Mouse (Mus musculus): ENCODE measurements around the gene Gm21969. TPM values are rescaled to one million over a fixed set of nuclear protein-coding genes. Genes with fewer than 3 reads are reported as not detected.
A peak's percentile ranks its signal among the peaks of the same experiment; 100 is the strongest.

Gm21969 gene
- polyA plus RNA-seq, 1 experiment from 2014 or later = not detected

DNA sequence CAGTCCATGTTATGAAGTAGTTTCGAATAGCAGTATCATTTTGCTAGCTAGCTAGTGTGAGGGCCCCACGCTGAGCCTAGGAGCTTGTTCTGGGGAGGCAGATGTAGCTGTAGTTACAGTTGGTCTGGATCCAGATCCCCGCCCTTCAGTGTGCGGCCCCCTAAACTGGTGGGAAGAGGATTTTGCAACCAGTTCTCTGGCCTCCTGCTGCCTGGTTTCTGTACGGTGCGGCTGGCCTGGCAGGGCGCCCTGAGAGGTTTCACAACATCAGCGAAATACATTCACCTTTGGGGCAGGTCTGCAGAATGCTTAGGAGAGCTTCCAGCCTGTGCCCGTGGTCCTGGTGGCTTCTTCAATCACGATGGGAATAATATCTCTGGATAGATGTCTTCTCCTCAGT lies 21.7 kb downstream of the Gm21969 start:
- Histone ChIP-seq H3K4me2 (replicated peaks) (peak overlapping the region; percentile 91), H3K27ac (replicated peaks) (no peak overlapping the region), H3K9ac (replicated peaks) (peak overlapping the region; percentile 81; the same call in 1 of the 2 replicates), H3K36me3 (no peaks in the 10 kb centered on the region), H3K9me3 (no peaks in the 10 kb centered on the region), H3K27me3 (no peaks in the 10 kb centered on the region), H3K4me3 (no peak overlapping the region), H3K4me1 (peaks cover 27% of the 10 kb centered on the region)
- WGBS = 72% methylated on average over 10 of the region's 10 CpGs
- ATAC-seq (replicated peaks) = no peak

GRCm38 (mm10) chr4:139627361-139627760 lies 24.4 kb downstream of the Gm21969 start:
- no peak overlapping the region for H3K27ac ChIP-seq (replicated peaks)

GRCm38 (mm10) chr4:139630171-139630570 lies 27.2 kb downstream of the Gm21969 start:
- no peak for ATAC-seq (replicated peaks)
- WGBS = 77% methylated on average over 10 of the region's 10 CpGs

More at GRCm38 (mm10) chr4:139627361-139627760, 24.4 kb downstream of the Gm21969 start:
- 96% methylated on average over 11 of the region's 11 CpGs for WGBS
- peaks cover 18% of the 10 kb centered on the region for H3K4me1 ChIP-seq
- no peaks in the 10 kb centered on the region for H3K27me3 ChIP-seq
- no peak overlapping the region for H3K4me3 ChIP-seq
- H3K9me3 ChIP-seq = no peaks in the 10 kb centered on the region
- H3K4me2 ChIP-seq (replicated peaks) = no peak overlapping the region
- H3K9ac ChIP-seq (replicated peaks) = no peak overlapping the region
- ATAC-seq (replicated peaks) = no peak
- H3K36me3 ChIP-seq = no peaks in the 10 kb centered on the region

GRCm38 (mm10) chr4:139631141-139631540 lies 28.2 kb downstream of the Gm21969 start:
- H3K4me3 ChIP-seq = no peak overlapping the region
- WGBS = 68% methylated on average over 5 of the region's 5 CpGs
- H3K36me3 ChIP-seq = no peaks in the 10 kb centered on the region
- no peak overlapping the region for H3K27ac ChIP-seq (replicated peaks)
- H3K27me3 ChIP-seq = no peaks in the 10 kb centered on the region
- no peak overlapping the region for H3K4me2 ChIP-seq (replicated peaks)
- H3K4me1 ChIP-seq = no peaks in the 10 kb centered on the region
- H3K9ac ChIP-seq (replicated peaks) = no peak overlapping the region
- H3K9me3 ChIP-seq = no peaks in the 10 kb centered on the region
- ATAC-seq (replicated peaks) = no peak

More at GRCm38 (mm10) chr4:139630171-139630570, 27.2 kb downstream of the Gm21969 start:
- no peaks in the 10 kb centered on the region for H3K9me3 ChIP-seq
- H3K9ac ChIP-seq (replicated peaks) = no peak overlapping the region
- no peaks in the 10 kb centered on the region for H3K36me3 ChIP-seq
- H3K27ac ChIP-seq (replicated peaks) = no peak overlapping the region
- H3K4me3 ChIP-seq = no peak overlapping the region
- H3K4me1 ChIP-seq = no peaks in the 10 kb centered on the region
- H3K27me3 ChIP-seq = no peaks in the 10 kb centered on the region
- H3K4me2 ChIP-seq (replicated peaks) = no peak overlapping the region

GRCm38 (mm10) chr4:139631569-139632253 lies 28.7 kb downstream of the Gm21969 start:
- H3K4me2 ChIP-seq (replicated peaks) = no peak overlapping the region
- H3K36me3 ChIP-seq = no peaks in the 10 kb centered on the region
- no peak overlapping the region for H3K9ac ChIP-seq (replicated peaks)
- no peak for ATAC-seq (replicated peaks)
- no peaks in the 10 kb centered on the region for H3K27me3 ChIP-seq
- WGBS = 84% methylated on average over 7 of the region's 7 CpGs
- no peaks in the 10 kb centered on the region for H3K4me1 ChIP-seq
- no peak overlapping the region for H3K4me3 ChIP-seq
- H3K9me3 ChIP-seq = no peaks in the 10 kb centered on the region
- H3K27ac ChIP-seq (replicated peaks) = no peak overlapping the region

- Histone ChIP-seq H3K4me1 (no peaks in the 10 kb centered on the region), H3K36me3 (no peaks in the 10 kb centered on the region), H3K27me3 (no peaks in the 10 kb centered on the region), H3K4me3 (no peak overlapping the region), H3K9ac (replicated peaks) (no peak overlapping the region), H3K27ac (replicated peaks) (no peak overlapping the region), H3K4me2 (replicated peaks) (no peak overlapping the region), H3K9me3 (no peaks in the 10 kb centered on the region)
- WGBS = 84% methylated on average over 10 of the region's 10 CpGs
- no peak for ATAC-seq (replicated peaks)
These were observed 29.2 kb downstream of the Gm21969 start for GRCm38 (mm10) chr4:139632254-139632580.

DNA sequence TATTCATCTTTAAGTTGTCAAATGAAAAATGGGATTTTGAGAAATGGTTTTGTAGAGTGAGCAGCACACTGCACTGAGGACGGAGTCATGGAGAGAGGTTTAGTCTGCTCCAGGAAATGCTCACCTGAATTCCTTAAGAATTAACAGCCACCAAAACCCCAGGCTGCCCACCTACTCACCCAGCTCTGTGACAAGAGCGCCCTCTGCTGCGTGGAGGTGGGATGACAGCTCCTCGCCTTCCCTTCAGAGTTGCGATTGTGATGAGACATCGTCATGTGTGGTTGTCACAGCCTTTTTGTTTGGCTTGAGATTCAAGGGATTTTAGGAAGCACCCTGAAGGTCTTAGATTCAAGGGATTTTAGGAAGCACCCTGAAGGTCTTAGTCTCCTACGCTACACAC lies 33.4 kb downstream of the Gm21969 start:
- ATAC-seq (replicated peaks) = no peak

DNA sequence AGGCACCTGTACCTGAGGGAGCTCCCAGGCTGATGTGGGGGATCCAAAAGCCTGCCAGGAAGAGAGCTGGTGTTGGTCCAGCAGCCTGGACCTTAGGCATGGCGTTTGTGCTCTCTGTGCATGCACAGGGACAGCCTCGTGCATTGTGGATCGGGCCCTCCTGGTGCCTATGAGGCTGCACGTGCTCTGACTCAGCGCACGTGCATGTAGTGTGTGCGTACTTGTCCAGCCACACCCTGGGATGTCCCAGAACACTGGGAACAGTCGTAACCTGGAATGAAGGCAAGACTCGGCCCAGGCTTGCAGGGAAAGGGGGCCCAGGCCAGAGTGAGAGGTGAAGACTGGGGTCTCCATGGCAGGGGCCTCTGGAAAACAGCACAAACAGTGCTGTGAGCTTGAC lies 34.9 kb downstream of the Gm21969 start:
- Histone ChIP-seq H3K4me1 (peaks cover 7% of the 10 kb centered on the region), H3K4me3 (no peak overlapping the region), H3K27ac (replicated peaks) (no peak overlapping the region), H3K27me3 (peaks cover 5% of the 10 kb centered on the region; the same call in 1 of the 2 replicates), H3K36me3 (no peaks in the 10 kb centered on the region), H3K9me3 (no peaks in the 10 kb centered on the region), H3K9ac (replicated peaks) (no peak overlapping the region), H3K4me2 (replicated peaks) (no peak overlapping the region)
- 88% methylated on average over 9 of the region's 9 CpGs for WGBS
- ATAC-seq (replicated peaks) = no peak

More for the DNA sequence above, 33.4 kb downstream of the Gm21969 start:
- no peaks in the 10 kb centered on the region for H3K9me3 ChIP-seq
- H3K4me1 ChIP-seq = no peaks in the 10 kb centered on the region
- H3K4me2 ChIP-seq (replicated peaks) = no peak overlapping the region
- H3K9ac ChIP-seq (replicated peaks) = no peak overlapping the region
- H3K4me3 ChIP-seq = no peak overlapping the region
- 25% methylated on average over 7 of the region's 7 CpGs for WGBS
- H3K36me3 ChIP-seq = no peaks in the 10 kb centered on the region
- peaks cover 2% of the 10 kb centered on the region; the same call in 1 of the 2 replicates for H3K27me3 ChIP-seq
- no peak overlapping the region for H3K27ac ChIP-seq (replicated peaks)

DNA sequence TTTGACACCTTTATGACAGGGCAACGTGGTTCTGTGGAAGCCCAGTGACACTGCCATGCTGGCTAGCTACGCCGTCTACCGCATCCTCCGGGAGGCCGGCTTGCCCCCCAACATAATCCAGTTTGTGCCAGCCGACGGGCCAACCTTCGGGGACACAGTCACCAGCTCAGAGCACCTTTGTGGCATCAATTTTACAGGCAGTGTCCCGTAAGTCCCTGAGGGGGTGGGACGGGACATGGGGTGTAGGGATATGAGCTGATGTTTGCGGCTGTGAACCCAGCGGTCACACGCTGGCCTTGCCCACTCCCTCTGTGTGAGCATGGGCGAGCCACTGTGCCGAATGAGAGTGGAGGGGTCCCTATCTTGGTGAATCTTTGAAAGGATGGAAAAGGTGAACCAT lies 35.4 kb downstream of the Gm21969 start:
- Histone ChIP-seq H3K9ac (replicated peaks) (no peak overlapping the region), H3K27me3 (peaks cover 5% of the 10 kb centered on the region; the same call in 1 of the 2 replicates), H3K9me3 (no peaks in the 10 kb centered on the region), H3K4me1 (peaks cover 7% of the 10 kb centered on the region), H3K36me3 (no peaks in the 10 kb centered on the region), H3K27ac (replicated peaks) (no peak overlapping the region), H3K4me3 (no peak overlapping the region), H3K4me2 (replicated peaks) (no peak overlapping the region)
- ATAC-seq (replicated peaks) = no peak
- 94% methylated on average over 16 of the region's 16 CpGs for WGBS

DNA sequence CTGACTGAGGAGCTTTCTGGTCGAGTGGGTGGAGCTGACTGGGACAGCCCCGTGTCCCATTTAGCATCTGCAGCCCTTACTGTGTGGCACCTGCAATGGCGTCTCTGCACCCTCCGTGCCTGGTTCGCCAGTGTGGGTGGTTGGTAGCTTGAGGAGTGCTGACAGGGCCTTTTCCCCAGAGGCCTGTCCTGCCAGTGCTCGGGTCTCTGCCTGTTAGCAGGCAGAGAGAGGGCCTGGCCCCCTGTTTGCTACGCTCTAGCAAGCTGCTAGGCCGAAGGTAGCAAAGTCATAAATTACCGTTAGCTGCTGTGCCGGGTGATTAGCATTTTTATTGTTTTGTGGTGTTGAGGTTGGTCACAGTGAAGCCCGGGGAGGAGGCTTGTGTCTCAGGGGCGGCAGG lies 36.8 kb downstream of the Gm21969 start:
- no peak overlapping the region for H3K27ac ChIP-seq (replicated peaks)
- H3K4me2 ChIP-seq (replicated peaks) = no peak overlapping the region
- ATAC-seq (replicated peaks) = no peak
- WGBS = 34% methylated on average over 12 of the region's 12 CpGs
- H3K4me1 ChIP-seq = peaks cover 7% of the 10 kb centered on the region
- H3K36me3 ChIP-seq = peaks cover 2% of the 10 kb centered on the region; the same call in 1 of the 2 replicates
- no peaks in the 10 kb centered on the region for H3K9me3 ChIP-seq
- peaks cover 5% of the 10 kb centered on the region; the same call in 1 of the 2 replicates for H3K27me3 ChIP-seq
- H3K4me3 ChIP-seq = no peak overlapping the region
- no peak overlapping the region for H3K9ac ChIP-seq (replicated peaks)

DNA sequence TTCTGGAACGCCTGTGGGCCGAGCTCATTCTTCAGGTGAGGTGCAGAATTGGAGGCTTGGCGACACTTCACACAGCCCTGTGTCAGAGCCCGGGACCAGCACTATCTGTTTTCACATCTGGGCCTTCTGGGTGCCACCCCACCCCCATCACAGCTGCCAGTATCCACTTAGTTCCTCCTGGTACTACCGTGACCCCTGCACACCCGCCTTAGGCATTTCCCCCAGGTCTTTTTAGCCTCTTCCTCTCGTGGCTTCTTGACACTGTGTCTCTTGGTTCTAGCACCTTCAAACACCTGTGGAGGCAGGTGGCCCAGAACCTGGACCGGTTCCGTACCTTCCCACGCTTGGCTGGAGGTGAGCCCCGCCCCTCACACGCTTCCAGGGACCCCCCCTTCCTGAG lies 37.3 kb downstream of the Gm21969 start:
- H3K27ac ChIP-seq (replicated peaks) = no peak overlapping the region

GRCm38 (mm10) chr4:139640775-139641174 lies 37.8 kb downstream of the Gm21969 start:
- no peak for ATAC-seq (replicated peaks)
- Histone ChIP-seq H3K27ac (replicated peaks) (no peak overlapping the region), H3K4me3 (no peak overlapping the region), H3K4me2 (replicated peaks) (no peak overlapping the region), H3K9ac (replicated peaks) (no peak overlapping the region), H3K36me3 (peaks cover 5% of the 10 kb centered on the region; the same call in 1 of the 2 replicates), H3K4me1 (peaks cover 7% of the 10 kb centered on the region), H3K9me3 (no peaks in the 10 kb centered on the region), H3K27me3 (peaks cover 5% of the 10 kb centered on the region; the same call in 1 of the 2 replicates)
- 51% methylated on average over 5 of the region's 6 CpGs for WGBS

More for the DNA sequence above, 37.3 kb downstream of the Gm21969 start:
- H3K9ac ChIP-seq (replicated peaks) = no peak overlapping the region
- no peaks in the 10 kb centered on the region for H3K9me3 ChIP-seq
- no peak overlapping the region for H3K4me2 ChIP-seq (replicated peaks)
- no peak for ATAC-seq (replicated peaks)
- H3K27me3 ChIP-seq = peaks cover 5% of the 10 kb centered on the region; the same call in 1 of the 2 replicates
- WGBS = 71% methylated on average over 12 of the region's 12 CpGs
- H3K4me3 ChIP-seq = no peak overlapping the region
- peaks cover 7% of the 10 kb centered on the region for H3K4me1 ChIP-seq
- peaks cover 5% of the 10 kb centered on the region; the same call in 1 of the 2 replicates for H3K36me3 ChIP-seq
